ENCODE assay signal across 12 mouse cellular contexts in the genomic region with DNA sequence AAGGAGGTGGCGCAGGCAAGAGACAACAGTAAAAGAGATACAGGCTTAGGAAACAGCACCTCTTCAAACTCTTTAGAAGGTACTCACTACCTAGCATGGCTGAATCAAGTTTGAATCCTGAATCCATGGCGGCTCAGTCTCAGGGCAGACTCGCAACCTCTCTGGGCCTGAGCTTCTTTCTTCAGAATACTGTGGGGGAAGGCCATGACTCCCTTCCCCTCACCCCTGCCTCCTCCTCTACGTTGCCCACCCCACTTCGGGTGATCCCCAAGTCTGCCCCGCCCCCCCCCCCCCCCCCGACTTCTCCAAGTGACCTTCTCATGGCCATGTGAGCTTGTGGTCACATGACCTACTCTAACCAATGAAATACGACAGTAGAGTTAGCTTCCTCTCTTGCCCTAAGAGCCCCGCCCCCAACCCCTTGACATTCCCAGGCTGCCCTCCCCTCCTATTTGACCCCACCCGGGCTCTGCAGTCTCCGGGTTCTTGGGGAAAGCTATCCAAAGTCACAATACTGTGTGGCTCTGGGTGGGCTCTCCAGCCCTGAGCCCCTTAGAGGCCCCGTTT. TPM values are rescaled to one million over a fixed set of nuclear protein-coding genes. Genes with fewer than 3 reads are reported as not detected.
DNase-seq lines count a peak whose midpoint lies in the region; ATAC-seq and TF ChIP-seq lines count a peak whose summit lies in the region.
"Had no signal": no experiment of that assay in that cellular context is flagged by ENCODE, and none has a peak within 500 bp of the region (broad histone marks: within the 10 kb centered on the region; RNA-seq: fewer than 3 reads in every experiment).

No protein-coding gene starts in this region.

- H3K4me3 ChIP-seq in hindbrain, embryonic 11.5 days (ENCODE audit: low read depth, low read length), result no peak overlapping the region
- H3K4me3 ChIP-seq in hindbrain, embryonic 16.5 days (ENCODE audit: low read length), result no peak overlapping the region
- H3K4me3 ChIP-seq in liver, embryonic 11.5 days (ENCODE audit: low read depth, low read length), result no peak overlapping the region
- H3K4me3 ChIP-seq in layer of hippocampus, adult 2 months, result no peak overlapping the region
- H3K4me3 ChIP-seq: limb, embryonic 13.5 days had no signal

- no peak overlapping the region for H3K27ac ChIP-seq in hindbrain, embryonic 11.5 days (ENCODE audit: low read depth, low read length)
- no peak overlapping the region for H3K27ac ChIP-seq in hindbrain, embryonic 16.5 days (ENCODE audit: low read depth, low read length)
- no peak overlapping the region for H3K27ac ChIP-seq in liver, embryonic 11.5 days (ENCODE audit: low read depth, low read length)
- no peak overlapping the region for H3K27ac ChIP-seq in layer of hippocampus, adult 2 months
- H3K27ac ChIP-seq: limb, embryonic 13.5 days had no signal

- peak; percentile 22; the same call in 1 of the 2 replicates for ATAC-seq in hindbrain, embryonic 11.5 days (ENCODE audit: low FRiP score)
- no peak for ATAC-seq in hindbrain, embryonic 16.5 days
- no peak for ATAC-seq in liver, embryonic 11.5 days (replicated peaks; ENCODE audit: low FRiP score)

- TF ChIP-seq CTCF in layer of hippocampus, adult 2 months (conservative IDR thresholded peaks at IDR 0.05), result no peak

- no peak overlapping the region for H3K9ac ChIP-seq in hindbrain, embryonic 11.5 days (ENCODE audit: low read depth, low read length)
- H3K9ac ChIP-seq in hindbrain, embryonic 16.5 days (ENCODE audit: low read depth, low read length), result no peak overlapping the region
- H3K9ac ChIP-seq in liver, embryonic 11.5 days (ENCODE audit: low read depth, low read length), result no peak overlapping the region
- H3K9ac ChIP-seq: limb, embryonic 13.5 days had no signal

- 20% methylated on average over 10 of the region's 12 CpGs for WGBS in hindbrain, embryonic 11.5 days
- whole genome bisulfite sequencing in hindbrain, embryonic 16.5 days, result 35% methylated on average over 8 of the region's 12 CpGs
- 38% methylated on average over 9 of the region's 12 CpGs for WGBS in liver, embryonic 11.5 days

- no peak overlapping the region; the same call in 1 of the 2 replicates for H3K4me2 ChIP-seq in hindbrain, embryonic 11.5 days (replicated peaks; ENCODE audit: low read depth, low read length)
- no peak overlapping the region for H3K4me2 ChIP-seq in hindbrain, embryonic 16.5 days (ENCODE audit: low read length)
- peak overlapping the region; percentile 33 for H3K4me2 ChIP-seq in liver, embryonic 11.5 days
- H3K4me2 ChIP-seq: limb, embryonic 13.5 days had no signal

- H3K27me3 ChIP-seq in hindbrain, embryonic 11.5 days (ENCODE audit: control insufficient read depth, insufficient read depth, low read length), result no peaks in the 10 kb centered on the region
- no peaks in the 10 kb centered on the region for H3K27me3 ChIP-seq in hindbrain, embryonic 16.5 days (replicated peaks; ENCODE audit: control insufficient read depth, insufficient read depth, low read length)
- no peaks in the 10 kb centered on the region; the same call in 1 of the 2 replicates for H3K27me3 ChIP-seq in liver, embryonic 11.5 days (replicated peaks; ENCODE audit: control insufficient read depth, insufficient read depth, low read length)

- peak; percentile 54 for DNase-seq in hindbrain, embryonic 11.5 days (ENCODE audit: low spot score)
- DNase-seq in 416B (ENCODE audit: low read depth) (peak; percentile 82), MEL-GATA-1-ER (ENCODE audit: extremely low read depth, low read depth) (peak; percentile 92)
- peak; percentile 60 for DNase-seq in liver, embryonic 11.5 days (ENCODE audit: low spot score)
- DNase-seq in frontal cortex, postnatal 25 days (ENCODE audit: low spot score in 2 of 2), result no peak
- DNase-seq in Muller cell, postnatal 12 days (ENCODE audit: inconsistent ontology term), result no peak
- no peak for DNase-seq in layer of hippocampus, adult 2 months (ENCODE audit: low spot score in 2 of 2)
- DNase-seq: cerebellum, adult 9-10 months; heart, adult 18-20 months; thymus, postnatal 25 days had no signal

- 0 out of 2 replicates have a peak, but pooled peaks cover 2% of the 10 kb centered on the region for H3K4me1 ChIP-seq in hindbrain, embryonic 11.5 days (replicated peaks; ENCODE audit: control insufficient read depth, insufficient read depth, low read length)
- H3K4me1 ChIP-seq in hindbrain, embryonic 16.5 days (ENCODE audit: control insufficient read depth, insufficient read depth, low read depth, low read length), result no peaks in the 10 kb centered on the region; the same call in 1 of the 2 replicates
- H3K4me1 ChIP-seq in liver, embryonic 11.5 days (replicated peaks; ENCODE audit: control insufficient read depth, insufficient read depth, low read length), result no peaks in the 10 kb centered on the region

- no peaks in the 10 kb centered on the region for H3K36me3 ChIP-seq in hindbrain, embryonic 11.5 days (ENCODE audit: control insufficient read depth, insufficient read depth, low read length)
- no peaks in the 10 kb centered on the region for H3K36me3 ChIP-seq in hindbrain, embryonic 16.5 days (ENCODE audit: control insufficient read depth, insufficient read depth, low read length)
- no peaks in the 10 kb centered on the region for H3K36me3 ChIP-seq in liver, embryonic 11.5 days (ENCODE audit: control insufficient read depth, insufficient read depth, low read length)
- H3K36me3 ChIP-seq: limb, embryonic 13.5 days had no signal

- H3K9me3 ChIP-seq in hindbrain, embryonic 11.5 days (ENCODE audit: control insufficient read depth, low read length), result peaks cover 3% of the 10 kb centered on the region; the same call in 1 of the 2 replicates
- H3K9me3 ChIP-seq in hindbrain, embryonic 16.5 days (ENCODE audit: control insufficient read depth, low read length), result peaks cover 2% of the 10 kb centered on the region; the same call in 1 of the 2 replicates
- H3K9me3 ChIP-seq in liver, embryonic 11.5 days (ENCODE audit: control insufficient read depth, low read length), result no peaks in the 10 kb centered on the region

RNA-seq across cellular contexts. Expression of gene Cux2, which starts 10.9 kb away (rescaled TPM):
- polyA plus RNA-seq in hindbrain, embryonic 11.5 days (2014; fragmentation: Nextera tagmentation; extraction: Ambion mirVana), result 13.7 and 17.4 TPM in 2 replicates
- polyA plus RNA-seq in hindbrain, embryonic 16.5 days (2015; fragmentation: Nextera tagmentation; extraction: Ambion mirVana), result 16.7 and 18.7 TPM in 2 replicates
- polyA plus RNA-seq in liver, embryonic 11.5 days (2014; fragmentation: Nextera tagmentation; extraction: Ambion mirVana), result 4.9 and 5.2 TPM in 2 replicates
- 10 to 100 TPM; 30.0 to 30.9 TPM for total RNA-seq in layer of hippocampus, adult 2 months (2021)

RNA-seq across cellular contexts. Expression of gene Myl2, which starts 39.9 kb away (rescaled TPM):
- polyA plus RNA-seq in hindbrain, embryonic 11.5 days (2014; fragmentation: Nextera tagmentation; extraction: Ambion mirVana), result 0.77 and 1.2 TPM in 2 replicates
- polyA plus RNA-seq in hindbrain, embryonic 16.5 days (2015; fragmentation: Nextera tagmentation; extraction: Ambion mirVana), result 1.9 and 2.7 TPM in 2 replicates
- polyA plus RNA-seq in liver, embryonic 11.5 days (2014; fragmentation: Nextera tagmentation; extraction: Ambion mirVana), result 9.9 and 20.9 TPM in 2 replicates
- total RNA-seq in layer of hippocampus, adult 2 months (2021), result under 1 TPM in 1 of 2 experiments, not detected in 1; 0.88 TPM

Comparison
In these comparisons a context has a peak if more than half of its experiments do, and no peak if none do; other contexts are left out.
1. DNase-seq: peak in hindbrain, embryonic 11.5 days (single experiment), 416B (single experiment), MEL-GATA-1-ER (single experiment) and liver, embryonic 11.5 days (single experiment); none in frontal cortex, postnatal 25 days (0 of 2), Muller cell, postnatal 12 days (single experiment) and layer of hippocampus, adult 2 months (0 of 2).